Comparison of ENCODE assay signal across 1 mouse cellular context in the genomic region with DNA sequence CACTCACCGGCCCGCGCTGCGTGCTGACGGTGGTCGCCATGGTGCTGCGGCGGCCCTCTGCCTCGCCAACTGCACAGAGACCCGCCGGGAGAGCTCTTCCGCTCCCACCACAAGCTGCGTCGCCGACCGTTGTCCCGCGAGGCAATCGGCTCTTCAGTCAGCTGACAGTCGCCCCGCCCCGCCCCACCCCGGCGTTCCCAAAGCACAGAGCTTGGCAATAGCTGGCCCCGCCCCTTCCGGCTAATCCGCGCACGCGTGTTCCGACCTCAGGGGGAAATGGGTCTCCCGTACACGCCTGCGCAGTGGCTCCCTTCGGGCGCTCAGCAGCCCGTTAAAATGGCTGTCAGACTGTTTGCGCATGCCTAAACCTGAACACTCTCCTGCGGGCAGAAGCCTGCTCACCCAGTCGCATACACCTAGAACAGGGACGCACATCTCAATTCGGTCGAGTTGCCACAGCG.
TF ChIP-seq lines count a peak whose summit lies in the region.

No protein-coding gene starts in this region.

TF ChIP-seq in C2C12, 6 proteins besides CTCF, POLR2A, EP300 and RAD21 (continued from another document):
- no peak for TF ChIP-seq FOSL1 (IDR thresholded peaks at IDR 0.05; ENCODE audit: insufficient read depth, low read length, poor library complexity, severe bottlenecking)
TF ChIP-seq in C2C12: peak in this region for 0.
